Mouse (Mus musculus): ENCODE measurements around the gene Rhoh. TPM values are rescaled to one million over a fixed set of nuclear protein-coding genes. Genes with fewer than 3 reads are reported as not detected.

Gene Rhoh
- 1.00 and 4.5 TPM in 2 replicates for total RNA-seq (2014; rRNA removed)
- 0.25 and 0.54 TPM in 2 replicates for polyA plus RNA-seq (2015; fragmentation: Nextera tagmentation; extraction: Ambion mirVana)

- H3K27me3 ChIP-seq (ENCODE audit: insufficient read depth, low read length): no peaks in the 10 kb centered on the region
- TF ChIP-seq CTCF (IDR thresholded peaks at IDR 0.05; ENCODE audit: low read depth): no peak
- WGBS: 84% methylated on average over 10 of the region's 10 CpGs
- no peaks in the 10 kb centered on the region for H3K36me3 ChIP-seq (ENCODE audit: insufficient read depth)
- ATAC-seq: no peak
- no peak within 1 kb of the TSS for H3K27ac ChIP-seq (ENCODE audit: low read depth, low read length)
- no peaks in the 10 kb centered on the region for H3K4me1 ChIP-seq (ENCODE audit: insufficient read depth)
- DNase-seq: no peak
- H3K4me3 ChIP-seq (ENCODE audit: low read depth, low read length): no peak within 1 kb of the TSS
- no peak within 1 kb of the TSS for H3K4me2 ChIP-seq (ENCODE audit: low read depth)
- H3K9me3 ChIP-seq (ENCODE audit: low read length): no peaks in the 10 kb centered on the region
- no peak within 1 kb of the TSS for H3K9ac ChIP-seq
These were observed at the start of gene Rhoh for GRCm38 (mm10) chr5:65861154-65861944. Gene Rhoh (plus strand): TSS chr5:65861213.

GRCm38 (mm10) chr5:65823601-65824133, 37.3 kb upstream of the Rhoh start:
- DNase-seq (peak; percentile 59), ATAC-seq (peak; percentile 29; the same call in 1 of the 2 replicates)
- TF ChIP-seq CTCF (IDR thresholded peaks at IDR 0.05; ENCODE audit: low read depth): peak; percentile 86
- Histone ChIP-seq H3K4me1 (ENCODE audit: insufficient read depth) (no peaks in the 10 kb centered on the region), H3K27me3 (ENCODE audit: insufficient read depth, low read length) (no peaks in the 10 kb centered on the region), H3K4me2 (ENCODE audit: low read depth) (no peak overlapping the region), H3K9ac (no peak overlapping the region), H3K36me3 (ENCODE audit: insufficient read depth) (peaks cover 29% of the 10 kb centered on the region), H3K9me3 (ENCODE audit: low read length) (no peaks in the 10 kb centered on the region), H3K27ac (ENCODE audit: low read depth, low read length) (no peak overlapping the region), H3K4me3 (ENCODE audit: low read depth, low read length) (no peak overlapping the region)
- 73% methylated on average over 5 of the region's 5 CpGs for WGBS

DNA sequence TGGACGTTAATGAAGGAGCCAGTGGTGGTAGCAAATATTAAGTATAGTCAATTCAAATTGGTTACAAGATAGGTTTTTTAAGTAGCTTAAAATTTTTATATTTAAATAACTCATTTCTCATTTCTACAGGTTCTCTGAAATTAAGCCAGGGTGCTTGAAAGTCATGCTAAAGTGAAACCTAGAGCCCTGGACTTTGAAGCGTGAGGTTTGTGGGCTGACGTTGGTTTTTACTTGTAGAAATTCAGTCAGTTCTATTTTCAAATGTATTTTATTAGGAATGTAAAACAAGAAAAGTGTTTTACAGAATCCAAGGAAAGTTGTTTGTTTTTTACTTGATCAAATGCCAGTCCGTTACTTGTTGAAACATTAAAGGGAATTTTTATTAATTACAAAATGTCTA, 34.5 kb upstream of the Rhoh start:
- 98% methylated on average over 4 of the region's 4 CpGs for WGBS
- Histone ChIP-seq H3K9ac (no peak overlapping the region), H3K4me2 (ENCODE audit: low read depth) (no peak overlapping the region), H3K36me3 (ENCODE audit: insufficient read depth) (peaks cover 20% of the 10 kb centered on the region), H3K9me3 (ENCODE audit: low read length) (no peaks in the 10 kb centered on the region), H3K4me3 (ENCODE audit: low read depth, low read length) (no peak overlapping the region), H3K4me1 (ENCODE audit: insufficient read depth) (no peaks in the 10 kb centered on the region), H3K27me3 (ENCODE audit: insufficient read depth, low read length) (no peaks in the 10 kb centered on the region), H3K27ac (ENCODE audit: low read depth, low read length) (no peak overlapping the region)
- DNase-seq (no peak), ATAC-seq (no peak)
- no peak for TF ChIP-seq CTCF (IDR thresholded peaks at IDR 0.05; ENCODE audit: low read depth)

GRCm38 (mm10) chr5:65827102-65827501, 33.9 kb upstream of the Rhoh start:
- ATAC-seq: no peak
- Histone ChIP-seq H3K9me3 (ENCODE audit: low read length) (no peaks in the 10 kb centered on the region), H3K4me2 (ENCODE audit: low read depth) (no peak overlapping the region), H3K4me3 (ENCODE audit: low read depth, low read length) (no peak overlapping the region), H3K9ac (no peak overlapping the region), H3K4me1 (ENCODE audit: insufficient read depth) (no peaks in the 10 kb centered on the region), H3K36me3 (ENCODE audit: insufficient read depth) (peaks cover 16% of the 10 kb centered on the region), H3K27ac (ENCODE audit: low read depth, low read length) (no peak overlapping the region), H3K27me3 (ENCODE audit: insufficient read depth, low read length) (no peaks in the 10 kb centered on the region)
- TF ChIP-seq CTCF (IDR thresholded peaks at IDR 0.05; ENCODE audit: low read depth): no peak
- no peak for DNase-seq
- 89% methylated on average over 8 of the region's 8 CpGs for WGBS

DNA sequence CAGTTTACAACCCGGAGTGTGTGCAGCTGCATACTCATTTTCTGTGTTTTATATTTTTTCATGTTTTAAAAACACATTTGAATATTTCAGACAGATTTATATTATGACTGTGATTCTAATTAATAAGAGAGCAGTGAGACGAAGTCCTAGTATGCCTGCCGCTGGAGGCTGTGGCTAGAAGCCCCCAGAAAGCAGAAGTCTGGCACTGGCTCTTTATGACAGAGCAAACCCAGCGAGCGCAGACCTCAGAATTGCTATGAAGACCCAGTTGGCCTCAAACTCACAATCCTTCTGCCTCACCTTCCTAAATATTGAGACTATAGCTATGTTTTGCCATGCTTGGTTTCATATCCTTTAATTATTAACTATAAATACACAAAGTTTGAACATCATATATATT, 32.8 kb upstream of the Rhoh start:
- DNase-seq (no peak), ATAC-seq (no peak)
- Histone ChIP-seq H3K4me1 (ENCODE audit: insufficient read depth) (no peaks in the 10 kb centered on the region), H3K4me3 (ENCODE audit: low read depth, low read length) (no peak overlapping the region), H3K4me2 (ENCODE audit: low read depth) (no peak overlapping the region), H3K36me3 (ENCODE audit: insufficient read depth) (peaks cover 10% of the 10 kb centered on the region; the same call in 1 of the 2 replicates), H3K27ac (ENCODE audit: low read depth, low read length) (no peak overlapping the region), H3K9me3 (ENCODE audit: low read length) (no peaks in the 10 kb centered on the region), H3K9ac (no peak overlapping the region), H3K27me3 (ENCODE audit: insufficient read depth, low read length) (no peaks in the 10 kb centered on the region)
- 92% methylated on average over 5 of the region's 5 CpGs for WGBS
- no peak for TF ChIP-seq CTCF (IDR thresholded peaks at IDR 0.05; ENCODE audit: low read depth)

- Histone ChIP-seq H3K27me3 (ENCODE audit: insufficient read depth, low read length) (no peaks in the 10 kb centered on the region), H3K4me2 (ENCODE audit: low read depth) (no peak overlapping the region), H3K4me1 (ENCODE audit: insufficient read depth) (no peaks in the 10 kb centered on the region), H3K9ac (no peak overlapping the region), H3K4me3 (ENCODE audit: low read depth, low read length) (no peak overlapping the region), H3K9me3 (ENCODE audit: low read length) (no peaks in the 10 kb centered on the region), H3K36me3 (ENCODE audit: insufficient read depth) (peaks cover 10% of the 10 kb centered on the region; the same call in 1 of the 2 replicates), H3K27ac (ENCODE audit: low read depth, low read length) (no peak overlapping the region)
- no peak for DNase-seq
- no peak for TF ChIP-seq CTCF (IDR thresholded peaks at IDR 0.05; ENCODE audit: low read depth)
- 81% methylated on average over 2 of the region's 2 CpGs for WGBS
- no peak for ATAC-seq
These were observed 32.0 kb upstream of the Rhoh start for GRCm38 (mm10) chr5:65829059-65829458.

- H3K36me3 ChIP-seq (ENCODE audit: insufficient read depth): peaks cover 3% of the 10 kb centered on the region; the same call in 1 of the 2 replicates
- DNase-seq: no peak
- no peak for TF ChIP-seq CTCF (IDR thresholded peaks at IDR 0.05; ENCODE audit: low read depth)
- no peak overlapping the region for H3K4me3 ChIP-seq (ENCODE audit: low read depth, low read length)
- 88% methylated on average over 11 of the region's 11 CpGs for WGBS
- no peak overlapping the region for H3K9ac ChIP-seq
- no peaks in the 10 kb centered on the region for H3K4me1 ChIP-seq (ENCODE audit: insufficient read depth)
- ATAC-seq: no peak; the same call in 1 of the 2 replicates
- H3K27me3 ChIP-seq (ENCODE audit: insufficient read depth, low read length): no peaks in the 10 kb centered on the region
- no peak overlapping the region for H3K4me2 ChIP-seq (ENCODE audit: low read depth)
- no peaks in the 10 kb centered on the region for H3K9me3 ChIP-seq (ENCODE audit: low read length)
- H3K27ac ChIP-seq (ENCODE audit: low read depth, low read length): no peak overlapping the region
These were observed 28.9 kb upstream of the Rhoh start for GRCm38 (mm10) chr5:65831917-65832618.
